Mouse (Mus musculus) layer of hippocampus, postnatal 36 days (tissue): ENCODE results near the gene Pradc1. TPM values are rescaled to one million over a fixed set of nuclear protein-coding genes. Genes with fewer than 3 reads are reported as not detected.

Experiments
- DNase-seq, 2 experiments: peaks; one replicate each; pipeline ENCODE4 v3.0.0; 2022
- total RNA-seq, 2 experiments: library from RNA; stranded (reverse); gene quantifications; 2 replicates each; pipeline ENCODE4 v1.2.3; 2021

Pradc1 gene
- total RNA-seq, result 10 to 100 TPM; 14.1 to 16.0 TPM

DNA sequence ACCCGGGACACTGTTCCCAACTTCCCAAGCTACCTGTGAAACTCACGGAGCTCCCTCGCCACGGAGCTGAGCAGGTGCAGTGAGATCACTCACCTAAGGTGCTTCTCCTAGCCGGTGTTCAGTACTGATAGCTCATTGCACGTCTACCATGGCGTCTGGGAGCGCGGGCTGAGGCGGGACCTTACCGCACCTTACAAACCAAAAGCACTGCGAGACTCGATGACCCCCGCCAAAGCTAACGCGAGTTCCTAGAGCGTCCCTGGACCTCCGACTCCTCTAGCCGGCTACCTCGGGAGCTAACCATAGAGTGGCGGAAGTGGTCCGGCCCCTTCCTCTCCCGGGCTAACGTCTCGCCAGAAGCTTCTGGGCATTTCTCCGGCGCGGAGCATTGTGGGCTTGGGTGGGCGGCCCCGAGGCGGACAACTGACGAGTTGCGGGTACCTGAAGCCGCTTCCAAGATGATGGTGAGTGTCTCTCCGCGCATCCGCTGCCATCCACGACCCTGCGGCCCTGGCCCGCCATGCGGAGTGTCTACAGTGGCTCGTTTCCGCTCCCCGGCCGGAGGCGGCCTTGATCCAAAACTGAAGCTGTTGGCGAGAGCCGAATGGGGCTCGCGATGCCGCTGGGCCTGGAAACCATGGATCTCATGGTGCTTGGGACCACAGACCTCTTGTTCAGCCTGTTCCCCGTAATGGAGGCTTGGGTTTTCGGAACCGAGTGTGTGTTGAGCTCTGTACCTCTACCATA, at the start of gene Pradc1:
Gene Pradc1 (minus strand): TSS at position 307 of the 747 bp plus-strand sequence.
- peak; percentile 98 to 99 for DNase-seq

DNA sequence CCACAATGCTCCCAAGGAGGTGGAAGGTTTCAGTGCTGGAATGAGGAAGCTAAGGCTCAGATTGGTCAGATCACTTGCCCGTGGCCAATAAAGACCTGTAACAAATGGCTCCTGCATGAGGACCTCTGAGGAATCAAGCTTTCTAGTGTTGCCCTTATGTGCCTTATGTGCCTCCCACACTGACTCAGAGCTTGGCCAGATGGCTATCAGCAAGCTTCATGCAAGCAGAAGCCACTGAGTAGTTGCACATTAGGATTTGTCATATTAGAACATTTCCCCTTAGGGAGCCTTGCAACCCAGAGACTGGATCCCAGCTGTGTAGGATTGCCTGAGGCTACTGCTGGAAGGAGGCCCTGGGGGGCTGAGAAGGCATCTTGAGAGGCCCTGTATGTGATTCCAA, 48.6 kb upstream of the Pradc1 start:
- DNase-seq, result no peak

DNA sequence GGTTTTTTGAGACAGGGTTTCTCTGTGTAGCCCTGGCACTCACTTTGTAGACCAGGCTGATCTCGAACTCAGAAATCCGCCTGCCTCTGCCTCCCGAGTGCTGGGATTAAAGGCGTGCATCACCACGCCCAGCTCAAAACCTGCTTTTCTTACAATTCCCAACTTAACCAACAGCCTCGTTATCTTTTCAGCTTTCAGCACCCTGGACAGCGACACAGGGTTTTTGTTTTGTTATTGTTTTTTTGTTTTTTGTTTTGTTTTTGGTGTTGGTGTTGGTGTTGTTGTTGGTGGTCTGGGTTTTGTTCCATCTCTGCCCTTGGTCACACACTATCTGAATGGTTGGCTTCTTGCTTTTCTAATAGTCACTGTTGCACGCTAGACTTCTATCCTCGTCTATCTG, 46.4 kb upstream of the Pradc1 start:
- DNase-seq, result no peak

DNA sequence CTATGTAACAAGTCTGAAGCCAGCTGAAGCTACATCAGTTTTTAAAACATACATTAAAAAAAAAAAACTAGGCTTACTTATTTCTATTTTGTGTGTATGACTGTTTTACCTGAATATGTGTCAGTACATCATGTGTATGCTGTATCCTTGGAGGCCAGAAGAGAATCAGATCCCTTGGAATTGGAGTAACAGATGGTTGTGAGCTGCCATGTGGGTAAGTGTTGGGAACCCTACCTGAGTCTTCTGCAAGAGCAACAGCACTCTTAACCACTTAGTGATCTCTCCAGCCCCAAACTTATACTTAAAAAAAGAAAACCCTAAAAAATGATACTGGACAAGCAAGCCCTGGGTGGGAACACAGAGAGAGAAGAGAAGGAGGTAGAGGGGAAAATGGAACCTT, 45.2 kb upstream of the Pradc1 start:
- no peak for DNase-seq

DNA sequence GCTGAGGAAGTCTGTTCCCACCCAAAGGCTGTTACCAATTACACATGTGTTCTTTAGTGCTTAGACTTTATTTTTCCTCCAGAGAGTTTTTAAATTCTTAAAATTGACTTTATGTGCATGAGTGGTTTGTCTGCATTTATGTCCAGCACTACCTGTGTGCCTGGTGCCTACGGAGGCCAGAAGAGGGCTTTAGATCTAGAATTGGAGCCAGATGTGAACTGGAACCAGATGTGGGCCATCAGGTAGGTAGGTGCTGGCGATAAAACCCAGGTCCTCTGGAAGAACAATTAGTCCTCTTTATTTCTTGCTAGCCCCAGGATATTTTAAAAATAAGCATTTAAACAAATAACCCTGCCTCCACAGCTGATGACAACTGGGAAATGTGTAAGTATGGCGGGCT, 39.8 kb upstream of the Pradc1 start:
- DNase-seq, result no peak

- DNase-seq, result no peak
Measured at GRCm38 (mm10) chr6:85490252-85490651, 38.5 kb upstream of the Pradc1 start.

DNA sequence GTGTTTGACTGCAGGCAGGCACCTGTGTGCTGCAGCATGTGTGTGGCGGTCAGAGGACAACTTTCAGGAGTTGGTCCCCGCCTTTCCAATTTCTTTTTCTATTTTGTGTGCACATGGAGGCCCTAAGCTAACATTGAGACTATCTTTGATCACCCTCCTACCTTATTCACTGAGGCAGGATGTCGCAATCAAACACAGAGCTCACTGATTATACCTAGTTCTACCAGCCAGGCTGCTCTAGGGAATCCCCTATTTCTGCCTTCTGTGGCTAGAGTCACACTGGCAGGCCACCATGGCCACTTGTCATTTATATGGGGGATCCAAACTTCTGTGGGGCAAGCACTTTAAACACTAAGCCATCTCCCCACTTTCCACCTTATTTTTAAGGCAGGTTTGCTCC, 37.9 kb upstream of the Pradc1 start:
- DNase-seq, result no peak

GRCm38 (mm10) chr6:85488510-85488909, 36.7 kb upstream of the Pradc1 start:
- DNase-seq, result no peak

DNA sequence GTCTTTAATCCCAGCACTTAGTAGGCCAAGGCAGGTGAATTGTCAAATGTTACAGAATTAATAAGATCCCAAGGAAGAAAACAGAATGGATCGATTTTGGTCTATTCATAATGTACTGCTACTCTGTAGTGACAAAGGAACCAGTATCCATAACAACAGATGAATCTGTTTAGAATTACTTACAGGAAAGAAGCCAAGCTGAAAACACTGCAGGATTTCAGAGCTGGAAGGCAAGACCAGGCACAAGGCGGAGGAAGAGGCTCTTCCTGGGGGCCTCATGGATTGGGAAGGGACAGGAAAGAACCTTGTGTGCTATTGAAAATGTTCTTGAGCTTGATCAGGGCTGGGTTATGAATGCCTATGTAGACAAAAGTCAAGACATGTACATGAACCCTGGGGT, 34.0 kb upstream of the Pradc1 start:
- DNase-seq, result no peak

DNA sequence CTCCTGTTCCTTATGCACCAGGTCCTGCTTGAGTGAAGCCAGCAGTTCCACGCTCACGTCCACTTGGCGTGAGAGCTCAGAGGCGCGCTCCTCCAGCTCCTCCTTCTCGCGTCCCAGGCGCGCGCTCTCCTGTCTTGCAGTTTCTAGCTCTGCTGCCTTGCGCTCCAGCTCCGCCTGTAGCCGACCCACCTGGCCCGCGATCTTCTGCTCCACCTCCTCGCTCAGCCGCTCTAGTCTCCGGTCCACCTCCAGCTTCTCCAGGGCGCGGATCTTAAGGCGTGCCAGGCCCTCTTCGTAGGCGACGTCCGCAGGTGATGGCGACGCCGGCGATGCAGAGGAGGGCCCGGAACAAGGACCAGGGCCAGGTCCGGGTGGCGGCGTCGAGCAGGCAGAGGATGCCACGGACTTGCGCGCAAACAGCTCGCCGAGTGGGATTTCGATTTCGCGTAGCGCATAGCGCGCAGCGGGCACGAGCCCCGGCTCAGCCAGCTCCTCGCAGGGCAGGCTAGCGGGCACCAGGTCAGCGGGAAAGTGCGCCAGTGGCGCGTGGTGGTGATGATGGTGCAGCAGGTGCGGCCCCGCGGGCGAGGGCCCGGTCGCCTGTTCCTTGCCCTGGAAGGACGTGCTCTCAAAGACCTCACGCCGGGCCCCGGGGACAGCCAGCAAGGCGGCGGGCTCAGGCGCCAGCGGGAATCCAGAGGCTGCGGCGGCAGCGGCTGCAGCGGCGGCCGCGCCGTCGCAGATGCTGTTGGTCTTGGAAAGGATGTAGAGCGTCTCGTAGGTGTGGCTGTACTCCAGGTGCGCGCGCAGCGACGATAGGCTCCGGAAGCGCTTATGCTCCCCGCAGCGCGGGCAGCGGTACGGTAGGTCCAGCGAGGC, 32.3 kb upstream of the Pradc1 start:
- no peak for DNase-seq

DNA sequence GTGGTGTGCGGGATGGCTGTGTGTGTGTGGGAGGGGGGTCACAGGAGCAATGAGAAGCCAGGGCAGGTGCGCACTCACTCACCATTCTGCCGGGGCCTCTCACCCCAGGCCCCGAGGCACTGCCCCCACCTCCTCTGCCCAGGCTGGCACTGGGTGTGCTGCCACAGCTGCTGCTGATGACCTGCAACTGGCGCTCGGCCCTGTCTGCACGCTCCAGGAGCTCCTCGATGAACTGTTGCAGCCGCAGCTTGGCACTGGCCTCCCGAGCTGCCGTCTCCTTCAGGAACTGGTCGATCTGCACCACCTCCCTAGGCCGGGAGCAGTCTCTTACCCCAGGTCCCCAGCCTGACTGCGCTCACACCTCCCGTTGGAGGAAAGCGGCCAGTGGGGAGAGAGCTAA, 28.9 kb upstream of the Pradc1 start:
- DNase-seq, result no peak

DNA sequence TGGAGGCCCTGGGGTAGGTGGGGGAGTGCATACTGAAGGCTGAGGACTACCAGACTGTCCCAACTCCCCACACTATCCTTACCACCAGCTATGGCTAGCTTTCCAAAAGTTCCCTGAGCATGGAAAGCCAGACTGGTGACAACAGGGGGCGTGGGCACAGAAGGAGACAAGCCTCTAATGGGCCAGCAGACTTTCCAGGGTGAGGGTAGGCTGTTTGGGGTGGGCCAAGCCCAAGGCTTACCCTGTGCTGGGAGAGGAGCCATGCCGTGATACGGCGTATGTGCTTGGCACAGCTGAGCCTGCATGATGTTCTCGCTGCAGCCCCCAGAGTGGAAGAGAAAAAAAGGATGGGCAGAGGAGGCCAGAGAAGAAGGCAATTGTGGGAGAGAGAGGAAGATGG, 28.2 kb upstream of the Pradc1 start:
- DNase-seq, result peak in 1 of 2 experiments; percentile 53

- no peak for DNase-seq
Measured at GRCm38 (mm10) chr6:85478416-85478815, 26.6 kb upstream of the Pradc1 start.

DNA sequence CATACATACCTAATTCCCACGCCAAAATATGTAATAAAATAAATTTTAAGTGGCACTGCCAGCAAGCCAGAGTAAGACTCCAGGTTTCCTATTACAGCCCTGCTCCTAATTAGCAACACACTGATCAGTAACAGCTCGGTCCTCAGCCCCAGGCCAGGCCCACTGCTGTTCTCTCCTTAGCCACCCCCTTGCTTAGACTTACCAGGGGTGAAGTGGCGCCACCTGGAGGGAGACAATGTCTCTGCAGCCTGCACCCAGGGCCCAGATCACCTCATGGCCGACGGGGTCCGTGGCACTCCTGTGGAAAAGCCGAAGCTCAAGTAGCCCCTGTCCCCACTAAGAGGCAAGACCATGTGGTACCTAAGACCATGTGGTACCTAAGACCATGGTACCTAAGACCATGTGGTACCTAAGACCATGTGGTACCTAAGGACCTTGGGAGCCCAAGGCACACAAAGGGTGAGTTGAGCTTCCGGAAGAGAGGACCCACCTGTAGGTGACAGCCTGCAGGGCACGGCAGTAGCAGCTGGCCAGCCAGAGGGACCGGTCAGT, 25.7 kb upstream of the Pradc1 start:
- DNase-seq, result no peak

DNA sequence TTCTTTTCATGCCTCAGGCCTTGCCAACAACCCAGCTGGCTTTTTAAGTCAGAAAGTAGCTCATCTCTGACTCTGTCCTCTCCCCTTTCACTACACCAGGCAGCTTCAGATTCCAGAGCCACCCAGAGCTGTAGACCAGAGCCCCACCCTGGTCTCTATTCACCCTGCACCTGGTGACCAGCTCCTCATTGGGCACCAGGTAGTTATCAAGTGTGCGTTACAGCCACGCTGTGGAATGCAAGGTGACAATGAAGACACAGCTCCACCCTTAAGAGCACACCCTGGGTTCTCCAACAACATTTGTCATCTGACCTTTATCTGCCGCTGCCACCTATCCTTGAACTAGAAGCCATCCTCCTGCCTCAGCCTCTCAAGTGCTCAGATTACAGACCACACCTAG, 23.8 kb upstream of the Pradc1 start:
- DNase-seq, result no peak

DNA sequence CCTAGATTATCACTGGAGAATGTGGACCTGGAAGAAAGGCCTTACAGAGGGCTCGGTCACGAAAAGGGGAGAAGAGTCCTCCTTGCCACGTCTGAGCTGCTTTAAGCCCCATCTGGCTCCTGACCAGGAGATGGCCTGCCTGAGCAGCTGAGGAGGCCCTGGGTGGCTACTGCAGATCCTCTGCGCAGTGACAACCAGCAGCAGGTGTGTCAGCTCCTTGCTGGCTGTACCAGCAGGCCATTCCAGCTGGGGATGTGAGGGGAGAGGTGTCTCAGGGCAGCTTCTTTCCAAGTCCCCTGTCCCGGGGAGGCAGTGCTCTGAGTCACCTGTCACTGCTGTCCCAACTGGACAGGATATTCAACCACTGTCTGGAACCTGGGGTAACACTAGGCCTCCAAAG, 20.8 kb upstream of the Pradc1 start:
- DNase-seq, result no peak

DNA sequence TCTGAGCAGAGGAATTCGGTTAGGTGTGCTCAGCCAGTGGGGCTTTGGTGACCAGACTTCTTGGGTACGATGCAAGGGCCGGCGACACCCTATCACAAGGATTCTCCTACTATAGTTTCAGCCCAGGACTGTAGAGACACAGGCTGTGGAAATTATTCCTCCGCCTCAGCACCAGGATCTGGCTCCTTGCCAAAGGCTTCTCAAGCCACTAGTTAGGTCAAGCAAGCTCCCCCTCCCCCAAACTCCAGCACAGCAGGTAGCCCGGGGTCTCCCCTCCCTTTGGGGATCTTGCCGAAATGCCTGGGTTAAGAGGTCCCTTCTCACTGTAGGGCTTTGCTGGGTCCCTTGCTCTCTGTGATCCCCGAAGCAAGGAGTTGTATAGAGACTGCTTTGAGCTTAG, 20.2 kb upstream of the Pradc1 start:
- no peak for DNase-seq

- DNase-seq, result no peak
Measured at GRCm38 (mm10) chr6:85469660-85470430, 18.1 kb upstream of the Pradc1 start.

GRCm38 (mm10) chr6:85465381-85465780, 13.6 kb upstream of the Pradc1 start:
- DNase-seq, result no peak

DNA sequence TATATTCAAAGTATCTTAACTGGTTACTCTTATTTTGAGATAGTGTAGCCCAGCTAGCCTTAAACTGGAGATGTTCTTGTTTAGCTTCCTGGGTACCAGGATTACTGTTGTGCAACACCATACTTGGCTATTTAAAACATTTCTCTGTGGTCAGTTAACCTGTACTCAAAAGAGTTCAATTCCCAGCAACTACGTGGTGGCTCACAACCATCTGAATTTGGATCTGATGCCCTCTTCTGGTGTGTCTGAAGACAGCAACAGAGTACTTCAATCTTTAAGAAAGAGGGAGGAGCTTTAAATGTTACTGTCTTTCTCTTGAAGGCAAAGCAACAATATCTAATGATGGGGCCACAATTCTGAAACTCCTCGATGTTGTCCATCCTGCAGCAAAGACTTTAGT, 7.9 kb upstream of the Pradc1 start:
- no peak for DNase-seq

DNA sequence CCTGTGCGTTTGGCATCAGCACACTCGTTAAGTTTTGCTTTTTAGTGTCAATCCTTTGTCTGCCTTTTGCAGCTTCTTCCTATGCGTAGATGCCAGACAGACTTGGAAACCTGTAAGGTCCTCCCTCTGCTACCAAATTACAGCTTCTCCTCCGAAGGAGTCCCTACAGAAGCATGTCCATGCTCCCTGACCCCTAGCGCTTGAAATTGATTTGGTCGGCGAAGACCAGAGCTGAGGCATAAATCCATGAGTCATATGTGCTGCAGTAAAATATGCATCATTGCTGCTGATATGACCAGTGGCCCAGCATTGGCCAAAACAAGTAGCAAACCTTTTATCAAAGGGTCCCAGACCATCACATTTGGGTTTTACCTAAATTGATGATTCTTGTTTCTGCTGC, 1.0 kb upstream of the Pradc1 start:
- no peak for DNase-seq

GRCm38 (mm10) chr6:85452411-85452665, 568 bp upstream of the Pradc1 start:
- no peak for DNase-seq
